In genomic region chr7:139214596-139215340, GRCm38 (mm10) we compare ENCODE assay signal across 31 mouse cellular contexts. TPM values are rescaled to one million over a fixed set of nuclear protein-coding genes. Genes with fewer than 3 reads are reported as not detected.
DNase-seq lines count a peak whose midpoint lies in the region; ATAC-seq lines count a peak whose summit lies in the region.
"Had no signal": no experiment of that assay in that cellular context is flagged by ENCODE, and none has a peak within 500 bp of the region (broad histone marks: within the 10 kb centered on the region; RNA-seq: fewer than 3 reads in every experiment).

No protein-coding gene starts in this region.

- no peaks in the 10 kb centered on the region for H3K9me3 ChIP-seq in heart, embryonic 10.5 days
- H3K9me3 ChIP-seq in liver, embryonic 11.5 days (ENCODE audit: control insufficient read depth, low read length): no peaks in the 10 kb centered on the region
- H3K9me3 ChIP-seq: heart, embryonic 13.5 days; hindbrain, embryonic 12.5 days; midbrain, embryonic 13.5 days; neural tube, embryonic 13.5 days had no signal

- no peak overlapping the region for H3K27ac ChIP-seq in heart, embryonic 10.5 days
- no peak overlapping the region for H3K27ac ChIP-seq in liver, embryonic 11.5 days (ENCODE audit: low read depth, low read length)
- H3K27ac ChIP-seq: heart, embryonic 13.5 days; hindbrain, embryonic 12.5 days; liver, embryonic 14.5 days; macrophage; midbrain, embryonic 13.5 days; stomach, postnatal 0 days had no signal

- intact Hi-C loops in heart, postnatal 36 days (cut with DNase I): no loop called here

- no peaks in the 10 kb centered on the region for H3K36me3 ChIP-seq in heart, embryonic 10.5 days
- H3K36me3 ChIP-seq in liver, embryonic 11.5 days (ENCODE audit: control insufficient read depth, insufficient read depth, low read length): no peaks in the 10 kb centered on the region
- H3K36me3 ChIP-seq: heart, embryonic 13.5 days; hindbrain, embryonic 12.5 days; midbrain, embryonic 13.5 days; neural tube, embryonic 13.5 days had no signal

- no peak for ATAC-seq in liver, embryonic 11.5 days (replicated peaks; ENCODE audit: low FRiP score)
- ATAC-seq: forebrain, embryonic 14.5 days; hindbrain, postnatal 0 days; intestine, embryonic 16.5 days; midbrain, embryonic 13.5 days had no signal

- peaks cover 29% of the 10 kb centered on the region for H3K4me1 ChIP-seq in heart, embryonic 10.5 days
- H3K4me1 ChIP-seq in liver, embryonic 11.5 days (replicated peaks; ENCODE audit: control insufficient read depth, insufficient read depth, low read length): no peaks in the 10 kb centered on the region

- 81% methylated on average over 14 of the region's 14 CpGs for WGBS in heart, embryonic 10.5 days
- WGBS in liver, embryonic 11.5 days: 76% methylated on average over 14 of the region's 14 CpGs

- H3K27me3 ChIP-seq in heart, embryonic 10.5 days (ENCODE audit: insufficient read depth, poor library complexity, severe bottlenecking): no peaks in the 10 kb centered on the region
- H3K27me3 ChIP-seq in liver, embryonic 11.5 days (replicated peaks; ENCODE audit: control insufficient read depth, insufficient read depth, low read length): no peaks in the 10 kb centered on the region
- H3K27me3 ChIP-seq: hindbrain, embryonic 12.5 days; midbrain, embryonic 13.5 days; neural tube, embryonic 13.5 days had no signal

- no peak overlapping the region for H3K9ac ChIP-seq in liver, embryonic 11.5 days (ENCODE audit: low read depth, low read length)
- H3K9ac ChIP-seq: hindbrain, embryonic 12.5 days; liver, embryonic 14.5 days; neural tube, embryonic 13.5 days had no signal

- no peak overlapping the region for H3K4me3 ChIP-seq in heart, embryonic 10.5 days
- H3K4me3 ChIP-seq in liver, embryonic 11.5 days (ENCODE audit: low read depth, low read length): no peak overlapping the region
- H3K4me3 ChIP-seq: heart, embryonic 13.5 days; hindbrain, embryonic 12.5 days; midbrain, embryonic 13.5 days had no signal

- DNase-seq in adrenal gland, adult 2 months: peak; percentile 1
- no peak for DNase-seq in adrenal gland, adult 18-20 months (ENCODE audit: low spot score in 2 of 2)
- DNase-seq in heart, embryonic 10.5 days (ENCODE audit: low spot score): peak; percentile 57
- no peak for DNase-seq in heart, postnatal 36 days
- peak; percentile 27 for DNase-seq in liver, embryonic 11.5 days (ENCODE audit: low spot score)
- no peak for DNase-seq in liver
- DNase-seq in NIH3T3 (ENCODE audit: low read depth): peak; percentile 62
- DNase-seq: adrenal gland, postnatal 25 days; cerebellum, adult 8-10 months; cerebellum, postnatal 25 days; gastrocnemius, postnatal 25 days; heart, adult 18-20 months; heart, postnatal 10 days; kidney, postnatal 4 days; left cerebral cortex, postnatal 4 days; lung, adult 2 months; lung, postnatal 10 days; right cerebral cortex, postnatal 4 days; thymus, postnatal 36 days had no signal

- no peak overlapping the region for H3K4me2 ChIP-seq in liver, embryonic 11.5 days
- H3K4me2 ChIP-seq: heart, embryonic 13.5 days had no signal

RNA-seq across cellular contexts. Expression of gene Stk32c, which starts 1.7 kb away (rescaled TPM):
- 1 to 10 TPM; 2.8 to 3.1 TPM for total RNA-seq in adrenal gland, adult 2 months (2021)
- polyA plus RNA-seq in adrenal gland, adult 2 months (2012; rRNA removed): 3.1 and 7.4 TPM in 2 replicates
- total RNA-seq in adrenal gland, adult 18-20 months (2021): 1 to 10 TPM; 3.2 to 4.3 TPM
- not detected in 2 replicates for polyA plus RNA-seq in heart, embryonic 10.5 days (2016; fragmentation: Nextera tagmentation; extraction: Ambion mirVana)
- total RNA-seq in heart, postnatal 36 days (2021): under 1 TPM; 0.60 to 0.86 TPM
- polyA plus RNA-seq in liver, embryonic 11.5 days (2014; fragmentation: Nextera tagmentation; extraction: Ambion mirVana): 0.19 TPM in 1 of 2 replicates, not detected in the other
- total RNA-seq: CH12.LX; megakaryocyte-erythroid progenitor cell, adult 5-6 weeks had no signal

RNA-seq across cellular contexts. Expression of gene Lrrc27, which starts 2.0 kb away (rescaled TPM):
- 1 to 10 TPM; 4.1 to 8.3 TPM for total RNA-seq in adrenal gland, adult 2 months (2021)
- 7.6 and 7.8 TPM in 2 replicates for polyA plus RNA-seq in adrenal gland, adult 2 months (2012; rRNA removed)
- total RNA-seq in adrenal gland, adult 18-20 months (2021): 10 to 100 TPM in 1 of 2 experiments, 1 to 10 TPM in 1; 8.1 to 14.7 TPM
- polyA plus RNA-seq in heart, embryonic 10.5 days (2016; fragmentation: Nextera tagmentation; extraction: Ambion mirVana): 4.5 TPM in 2 replicates
- total RNA-seq in heart, postnatal 36 days (2021): 10 to 100 TPM; 17.0 to 22.3 TPM
- polyA plus RNA-seq in liver, embryonic 11.5 days (2014; fragmentation: Nextera tagmentation; extraction: Ambion mirVana): 2.2 and 2.6 TPM in 2 replicates

RNA-seq across cellular contexts. Expression of gene Pwwp2b, which starts 33.5 kb away (rescaled TPM):
- 10 to 100 TPM in 1 of 2 experiments, 1 to 10 TPM in 1; 8.9 to 16.1 TPM for total RNA-seq in adrenal gland, adult 2 months (2021)
- 19.6 and 24.4 TPM in 2 replicates for polyA plus RNA-seq in adrenal gland, adult 2 months (2012; rRNA removed)
- total RNA-seq in adrenal gland, adult 18-20 months (2021): 10 to 100 TPM; 11.7 to 12.3 TPM
- polyA plus RNA-seq in heart, embryonic 10.5 days (2016; fragmentation: Nextera tagmentation; extraction: Ambion mirVana): 10.5 and 11.1 TPM in 2 replicates
- 1 to 10 TPM; 9.5 to 9.7 TPM for total RNA-seq in heart, postnatal 36 days (2021)
- 3.3 and 3.5 TPM in 2 replicates for polyA plus RNA-seq in liver, embryonic 11.5 days (2014; fragmentation: Nextera tagmentation; extraction: Ambion mirVana)

Comparison
In these comparisons a context has a peak if more than half of its experiments do, and no peak if none do; other contexts are left out.
1. DNase-seq: peak in adrenal gland, adult 2 months (single experiment), heart, embryonic 10.5 days (single experiment), liver, embryonic 11.5 days (single experiment) and NIH3T3 (single experiment); none in adrenal gland, adult 18-20 months (0 of 2), heart, postnatal 36 days (0 of 2) and liver (single experiment).